Mouse (Mus musculus) cerebellum, postnatal 25 days (tissue): ENCODE measurements at regions not wholly inside any gene's neighbourhood (a gene's known extent, or its start where the extent isn't known, plus 50 kb on each side); places are given as distances from the start of the nearest gene placed in this dataset.

ENCODE experiments used
- DNase-seq, 2 experiments: peaks; one replicate each; pipeline ENCODE4 v3.0.0; 2021; ENCODE audit warnings: mixed read lengths in 2 of 2

- no peak for DNase-seq
Observed at GRCm38 (mm10) chr6:100045109-100045508, 242.2 kb downstream of the Rybp start.

GRCm38 (mm10) chr6:100041161-100041560 is 246.1 kb downstream of the Rybp start:
- DNase-seq: no peak

GRCm38 (mm10) chr6:100040459-100040984 is 246.8 kb downstream of the Rybp start:
- DNase-seq: no peak

- DNase-seq: peak; percentile 88 to 93
Observed at GRCm38 (mm10) chr6:100032701-100033100, 254.6 kb downstream of the Rybp start.

- no peak for DNase-seq
Observed at GRCm38 (mm10) chr6:100030522-100030921, 256.8 kb downstream of the Rybp start.

GRCm38 (mm10) chr6:100030010-100030409 is 257.3 kb downstream of the Rybp start:
- DNase-seq: no peak

- no peak for DNase-seq
Observed at GRCm38 (mm10) chr6:100027524-100027923, 259.8 kb downstream of the Rybp start.

GRCm38 (mm10) chr6:100025531-100025951 is 261.7 kb downstream of the Rybp start:
- peak; percentile 55 for DNase-seq

- no peak for DNase-seq
Observed at GRCm38 (mm10) chr6:100023434-100024095, 263.7 kb downstream of the Rybp start.

GRCm38 (mm10) chr6:100019016-100019415 is 268.3 kb downstream of the Rybp start:
- no peak for DNase-seq

- DNase-seq: peak; percentile 38 to 57
Observed at GRCm38 (mm10) chr6:100013949-100014348, 273.3 kb downstream of the Rybp start.

- peak; percentile 36 to 44 for DNase-seq
Observed at GRCm38 (mm10) chr6:100011520-100012062, 275.7 kb downstream of the Rybp start.

GRCm38 (mm10) chr6:100010954-100011481 is 276.3 kb downstream of the Rybp start:
- no peak for DNase-seq

GRCm38 (mm10) chr6:99999711-100000365 is 273.6 kb upstream of the Prok2 start:
- DNase-seq: peak in 1 of 2 experiments; percentile 35

GRCm38 (mm10) chr6:99995970-99996956 is 270.1 kb upstream of the Prok2 start:
- DNase-seq: no peak

GRCm38 (mm10) chr6:99994026-99994425 is 267.8 kb upstream of the Prok2 start:
- peak in 1 of 2 experiments; percentile 53 for DNase-seq

GRCm38 (mm10) chr6:99991079-99991478 is 264.9 kb upstream of the Prok2 start:
- DNase-seq: peak; percentile 85 to 93

- no peak for DNase-seq
Observed at GRCm38 (mm10) chr6:99990604-99991003, 264.4 kb upstream of the Prok2 start.

- DNase-seq: no peak
Observed at GRCm38 (mm10) chr6:99986449-99986848, 260.3 kb upstream of the Prok2 start.

GRCm38 (mm10) chr6:99985322-99985721 is 259.1 kb upstream of the Prok2 start:
- no peak for DNase-seq

- DNase-seq: no peak
Observed at GRCm38 (mm10) chr6:99984856-99985224, 258.6 kb upstream of the Prok2 start.
